Mouse (Mus musculus) gastrocnemius, adult 2 months (tissue): ENCODE results near the gene Xpo4. TPM values are rescaled to one million over a fixed set of nuclear protein-coding genes. Genes with fewer than 3 reads are reported as not detected.
A peak's percentile ranks its signal among the peaks of the same experiment; 100 is the strongest.

Source experiments
- DNase-seq: peaks from one replicate; pipeline ENCODE4 v3.0.0; 2022
- H3K27ac ChIP-seq: fragments of 200-600 bp; 2 replicates; pipeline ENCODE4 v1.8.1; 2022; ENCODE audit warnings: mild to moderate bottlenecking
- H3K4me3 ChIP-seq: fragments of 200-600 bp; 2 replicates; pipeline ENCODE4 v1.8.1; 2022; ENCODE audit warnings: mild to moderate bottlenecking, moderate library complexity
- CTCF ChIP-seq: fragments of 200-600 bp; IDR thresholded peaks from 2 replicates; pipeline ENCODE4 v1.8.1; 2022; ENCODE audit warnings: antibody characterized with exemption, mild to moderate bottlenecking, moderate library complexity
- intact Hi-C: fragments of 180-260 bp; cut with DNase I; formaldehyde crosslinking; loops from one replicate; pipeline ENCODE4 v1.15.1; 2025
- total RNA-seq, 2 experiments: library from RNA; stranded (reverse); gene quantifications; 2 replicates each; pipeline ENCODE4 v1.2.3; 2021

Gene Xpo4
- total RNA-seq, 2 experiments from 2014 or later: 8.4 to 17.8 TPM

- no peak for TF ChIP-seq CTCF
- intact Hi-C loops: no loop called here
- no peak for DNase-seq
- Histone ChIP-seq H3K4me3 (peak overlapping the region; percentile 6; the same call in 1 of the 2 replicates), H3K27ac (peak overlapping the region; percentile 55)
Measured at GRCm38 (mm10) chr14:57537261-57538015, 127.8 kb downstream of the Xpo4 start.

GRCm38 (mm10) chr14:57536820-57537219, 128.4 kb downstream of the Xpo4 start:
- no peak for DNase-seq
- peak overlapping the region; percentile 55; the same call in 1 of the 2 replicates for H3K27ac ChIP-seq
- intact Hi-C loops: no loop called here
- no peak for TF ChIP-seq CTCF
- no peak overlapping the region for H3K4me3 ChIP-seq

GRCm38 (mm10) chr14:57535646-57536045, 129.6 kb downstream of the Xpo4 start:
- intact Hi-C loops: no loop called here
- peak overlapping the region; percentile 76 for H3K27ac ChIP-seq
- DNase-seq: peak; percentile 38
- H3K4me3 ChIP-seq: peak overlapping the region; percentile 42
- TF ChIP-seq CTCF: no peak

GRCm38 (mm10) chr14:57534961-57535360, 130.3 kb downstream of the Xpo4 start:
- peak overlapping the region; percentile 42 for H3K4me3 ChIP-seq
- intact Hi-C loops: no loop called here
- DNase-seq: peak; percentile 76
- TF ChIP-seq CTCF: no peak
- peak overlapping the region; percentile 76 for H3K27ac ChIP-seq

GRCm38 (mm10) chr14:57534346-57534745, 130.9 kb downstream of the Xpo4 start:
- Histone ChIP-seq H3K4me3 (no peak overlapping the region), H3K27ac (peak overlapping the region; percentile 76)
- TF ChIP-seq CTCF: no peak
- intact Hi-C loops: no loop called here
- DNase-seq: no peak

- DNase-seq: no peak
- Histone ChIP-seq H3K27ac (peak overlapping the region; percentile 76), H3K4me3 (no peak overlapping the region)
- no peak for TF ChIP-seq CTCF
- intact Hi-C loops: loop anchor here (1.0 kb wide), 1 partner anchor 85 kb away; no protein-coding TSS in a partner anchor
Measured at GRCm38 (mm10) chr14:57533841-57534240, 131.4 kb downstream of the Xpo4 start.

GRCm38 (mm10) chr14:57533214-57533613, 132.0 kb downstream of the Xpo4 start:
- intact Hi-C loops: loop anchor here (1.0 kb wide), 1 partner anchor 86 kb away; no protein-coding TSS in a partner anchor
- no peak overlapping the region for H3K27ac ChIP-seq
- H3K4me3 ChIP-seq: no peak overlapping the region
- peak; percentile 74 for DNase-seq
- peak; percentile 92 for TF ChIP-seq CTCF

- no peak for TF ChIP-seq CTCF
- intact Hi-C loops: no loop called here
- no peak overlapping the region for H3K27ac ChIP-seq
- H3K4me3 ChIP-seq: no peak overlapping the region
- DNase-seq: no peak
Measured at GRCm38 (mm10) chr14:57532577-57532976, 132.7 kb downstream of the Xpo4 start.

GRCm38 (mm10) chr14:57529786-57530515, 135.3 kb downstream of the Xpo4 start:
- peak overlapping the region; percentile 38; the same call in 1 of the 2 replicates for H3K27ac ChIP-seq
- intact Hi-C loops: no loop called here
- TF ChIP-seq CTCF: no peak
- no peak for DNase-seq
- H3K4me3 ChIP-seq: no peak overlapping the region

GRCm38 (mm10) chr14:57529086-57529785, 136.0 kb downstream of the Xpo4 start:
- intact Hi-C loops: no loop called here
- peak; percentile 54 for DNase-seq
- H3K4me3 ChIP-seq: no peak overlapping the region
- H3K27ac ChIP-seq: peak overlapping the region; percentile 38; the same call in 1 of the 2 replicates
- no peak for TF ChIP-seq CTCF

- intact Hi-C loops: no loop called here
- no peak overlapping the region for H3K27ac ChIP-seq
- no peak for DNase-seq
- H3K4me3 ChIP-seq: no peak overlapping the region
- TF ChIP-seq CTCF: no peak
Measured at GRCm38 (mm10) chr14:57527598-57527997, 137.6 kb downstream of the Xpo4 start.

Other genes with a start within 250 kb of the Xpo4 start
- gene Ift88, start 241.4 kb downstream of the Xpo4 start, total RNA-seq: 1 to 10 TPM; 4.0 to 4.8 TPM
- gene Il17d, start 140.7 kb downstream of the Xpo4 start, total RNA-seq: 1 to 10 TPM in 1 of 2 experiments, under 1 TPM in 1; 0.64 to 1.4 TPM
- 10 to 100 TPM; 36.1 to 37.1 TPM for gene Eef1akmt1, start 93.8 kb downstream of the Xpo4 start, total RNA-seq
- gene Gm49361, start 80.7 kb upstream of the Xpo4 start, total RNA-seq: not detected
- gene Lats2, start 93.0 kb upstream of the Xpo4 start, total RNA-seq: 10 to 100 TPM; 23.7 to 24.2 TPM
- gene Sap18, start 132.8 kb upstream of the Xpo4 start, total RNA-seq: 10 to 100 TPM; 54.8 to 73.6 TPM
- gene Ska3, start 160.8 kb upstream of the Xpo4 start, total RNA-seq: not detected
- 10 to 100 TPM; 64.1 to 72.6 TPM for gene Mrpl57, start 160.8 kb upstream of the Xpo4 start, total RNA-seq
- gene Zdhhc20, start 224.8 kb upstream of the Xpo4 start, total RNA-seq: 1 to 10 TPM; 3.6 to 5.1 TPM